Mouse (Mus musculus) limb, embryonic 14.5 days (tissue): ENCODE results near the gene Ugt2b34. TPM values are rescaled to one million over a fixed set of nuclear protein-coding genes. Genes with fewer than 3 reads are reported as not detected.

ENCODE experiments used
- ATAC-seq: fragments of 200-750 bp; cut with Nextera tagmentation; 2 replicates; pipeline ENCODE4 v1.8.0; 2017; ENCODE audit warnings: low read depth, moderate number of reproducible peaks, moderate TSS enrichment; ENCODE audit not compliant: low FRiP score
- DNase-seq: peaks from one replicate; pipeline ENCODE4 v3.0.0-alpha.2; 2015; ENCODE audit warnings: low spot score
- H3K27ac ChIP-seq: fragments of 300-500 bp; sonication (generic); replicated peaks from 2 replicates; pipeline ENCODE4 v1.5.1; 2014; ENCODE audit warnings: low read depth, mild to moderate bottlenecking, low read length, moderate library complexity, mixed read lengths
- H3K27me3 ChIP-seq: fragments of 300-500 bp; sonication (generic); 2 replicates; pipeline ENCODE4 v1.6.1; 2014; ENCODE audit warnings: low read length, mixed read lengths; ENCODE audit not compliant: control insufficient read depth, insufficient read depth
- H3K36me3 ChIP-seq: fragments of 300-500 bp; sonication (generic); 2 replicates; pipeline ENCODE4 v1.6.1; 2014; ENCODE audit warnings: mild to moderate bottlenecking, low read length, moderate library complexity, mixed read lengths; ENCODE audit not compliant: control insufficient read depth, insufficient read depth
- H3K4me1 ChIP-seq: fragments of 300-500 bp; sonication (generic); 2 replicates; pipeline ENCODE4 v1.6.1; 2014; ENCODE audit warnings: antibody characterized with exemption, low read length, mixed read lengths; ENCODE audit not compliant: control insufficient read depth, insufficient read depth
- H3K4me2 ChIP-seq: fragments of 300-500 bp; sonication (generic); replicated peaks from 2 replicates; pipeline ENCODE4 v1.6.1; 2014; ENCODE audit warnings: low read depth, mild to moderate bottlenecking, low read length, moderate library complexity; ENCODE audit not compliant: severe bottlenecking
- H3K4me3 ChIP-seq: fragments of 300-500 bp; sonication (generic); replicated peaks from 2 replicates; pipeline ENCODE4 v1.5.1; 2014; ENCODE audit warnings: low read length
- H3K9ac ChIP-seq: fragments of 300-500 bp; sonication (generic); 2 replicates; pipeline ENCODE4 v1.6.1; 2014; ENCODE audit warnings: mild to moderate bottlenecking, low read depth, low read length, moderate library complexity; ENCODE audit not compliant: severe bottlenecking
- H3K9me3 ChIP-seq: fragments of 300-500 bp; sonication (generic); 2 replicates; pipeline ENCODE4 v1.6.1; 2016; ENCODE audit warnings: low read length; ENCODE audit not compliant: control insufficient read depth
- POLR2A ChIP-seq: fragments of 200-500 bp; IDR thresholded peaks from 2 replicates; pipeline ENCODE4 v1.8.0; 2012; ENCODE audit warnings: inconsistent platforms, mild to moderate bottlenecking, moderate library complexity, borderline replicate concordance; ENCODE audit not compliant: insufficient read depth, insufficient read length; ENCODE audit errors: extremely low read depth
- WGBS: fragments of 180-500 bp; shearing (Covaris S2); extraction: QIAGEN DNeasy Blood & Tissue Kit; methylation state at CpG from one replicate; pipeline ENCODE4 v1.1.7; 2014; 5-methylcytosine and 5-hydroxymethylcytosine counted together
- polyA plus RNA-seq, 2 experiments: library from polyadenylated mRNA; depleted of rRNA in 1 of 2; stranded (reverse) in 1 of 2; unstranded in 1 of 2; fragments of >200 nt; fragmentation: Nextera tagmentation in 1 of 2; extraction: Ambion mirVana in 1 of 2; gene quantifications; 2 replicates each; pipeline versions ENCODE4 v1.2.1 to v1.2.3; 2012 to 2014

Gene Ugt2b34
- polyA plus RNA-seq, 2 experiments, result 0.05 TPM; not detected in 1

DNA sequence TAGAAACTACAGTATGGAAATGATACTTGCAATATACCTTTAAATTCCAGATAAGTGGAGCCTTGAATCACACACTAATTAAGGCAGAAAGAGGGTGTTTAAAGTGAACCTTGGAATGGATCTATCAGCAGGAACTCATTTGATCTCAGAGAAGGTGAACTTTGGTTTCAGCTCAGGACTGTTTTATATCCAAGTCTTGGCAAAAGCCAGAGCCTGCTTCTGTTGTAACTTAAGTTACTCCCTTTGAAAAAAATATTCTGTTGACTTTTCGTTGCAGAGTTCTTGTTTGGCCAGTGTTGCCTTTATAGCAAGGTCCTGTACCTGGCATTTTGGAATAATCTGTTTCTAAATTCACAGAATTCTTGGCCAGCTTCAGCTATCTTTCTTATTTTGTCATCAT lies 4.0 kb upstream of the Ugt2b34 start:
- Histone ChIP-seq H3K4me2 (no peak overlapping the region), H3K9ac (no peak overlapping the region), H3K27me3 (no peaks in the 10 kb centered on the region), H3K4me3 (no peak overlapping the region), H3K9me3 (no peaks in the 10 kb centered on the region), H3K36me3 (no peaks in the 10 kb centered on the region), H3K4me1 (no peaks in the 10 kb centered on the region), H3K27ac (no peak overlapping the region)
- no peak for TF ChIP-seq POLR2A
- no peak for ATAC-seq
- no peak for DNase-seq
- 41% methylated on average over 1 of the region's 1 CpGs for WGBS

DNA sequence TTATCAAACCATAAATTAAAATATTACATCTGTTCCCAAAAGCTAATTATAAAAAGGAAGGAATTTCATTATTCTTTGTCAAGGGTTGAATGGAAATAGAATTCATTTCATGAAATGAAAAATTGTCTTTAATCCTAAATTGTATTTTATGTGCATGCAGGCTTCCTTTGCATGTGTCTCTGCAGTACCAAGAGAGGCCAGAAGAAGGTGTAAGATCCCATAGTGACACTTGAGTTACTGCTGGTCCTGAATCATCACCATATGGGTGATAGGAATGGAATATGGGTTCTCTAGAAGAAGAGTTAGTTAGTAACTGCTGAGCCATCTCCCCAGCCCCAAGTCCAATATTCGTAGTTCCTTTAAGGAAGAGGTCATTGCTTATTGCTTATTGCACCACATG lies 16.8 kb downstream of the Ugt2b34 start:
- Histone ChIP-seq H3K4me3 (no peak overlapping the region), H3K4me2 (no peak overlapping the region), H3K9me3 (0 out of 2 replicates have a peak, but pooled peaks cover 3% of the 10 kb centered on the region), H3K27ac (no peak overlapping the region), H3K4me1 (no peaks in the 10 kb centered on the region), H3K9ac (no peak overlapping the region), H3K36me3 (no peaks in the 10 kb centered on the region), H3K27me3 (no peaks in the 10 kb centered on the region)
- TF ChIP-seq POLR2A, result no peak
- DNase-seq (no peak), ATAC-seq (no peak)
- WGBS, result 79% methylated on average over 1 of the region's 1 CpGs

DNA sequence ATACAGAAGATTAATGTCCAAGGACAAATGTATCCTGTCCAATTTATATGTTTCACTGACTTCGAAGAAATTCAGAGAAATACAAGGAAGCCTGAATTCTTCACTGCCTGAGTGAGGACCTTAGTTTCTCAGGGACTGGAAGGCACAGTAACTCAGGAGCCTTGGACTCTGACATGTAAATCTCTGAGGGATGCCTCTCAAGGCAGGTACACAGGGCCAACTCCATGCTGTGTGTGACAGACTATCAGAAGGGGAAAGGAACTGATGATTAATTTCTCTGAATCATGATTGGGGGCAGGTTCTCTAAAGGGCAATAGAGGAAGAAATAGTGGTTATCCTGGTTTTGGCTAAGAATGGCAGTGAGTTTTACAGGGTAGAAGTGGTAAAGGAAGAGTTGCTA lies 18.3 kb downstream of the Ugt2b34 start:
- Histone ChIP-seq H3K9me3 (no peaks in the 10 kb centered on the region), H3K27ac (no peak overlapping the region), H3K4me3 (no peak overlapping the region), H3K4me2 (no peak overlapping the region), H3K36me3 (no peaks in the 10 kb centered on the region), H3K27me3 (no peaks in the 10 kb centered on the region), H3K4me1 (no peaks in the 10 kb centered on the region), H3K9ac (no peak overlapping the region)
- TF ChIP-seq POLR2A, result no peak
- ATAC-seq (no peak), DNase-seq (no peak)
- WGBS, result 77% methylated on average over 1 of the region's 1 CpGs

DNA sequence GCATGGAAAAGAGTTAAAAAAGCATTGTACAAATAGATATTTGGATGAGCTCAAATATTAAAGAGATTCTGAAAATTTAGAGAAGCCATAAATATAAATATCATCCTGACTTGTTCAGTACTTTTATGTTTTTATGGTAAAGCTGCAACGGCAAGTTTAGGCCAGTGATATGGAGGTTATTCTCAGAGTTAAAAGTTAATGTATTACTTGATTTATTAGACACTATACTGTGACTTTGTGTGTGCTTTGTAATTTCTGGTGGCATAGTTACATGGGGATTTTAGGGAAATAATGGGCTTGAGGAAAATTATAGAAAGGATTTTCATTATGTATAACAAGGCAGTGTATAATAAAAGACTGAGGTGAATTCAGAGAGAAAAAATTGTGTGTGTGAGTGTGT lies 19.7 kb downstream of the Ugt2b34 start:
- H3K4me2 ChIP-seq, result no peak overlapping the region
- no peaks in the 10 kb centered on the region for H3K9me3 ChIP-seq
- no peak overlapping the region for H3K9ac ChIP-seq
- WGBS, result 79% methylated on average over 1 of the region's 1 CpGs
- TF ChIP-seq POLR2A, result no peak
- H3K4me1 ChIP-seq, result no peaks in the 10 kb centered on the region
- no peak for DNase-seq
- no peaks in the 10 kb centered on the region for H3K36me3 ChIP-seq
- no peak overlapping the region for H3K27ac ChIP-seq
- ATAC-seq, result no peak
- H3K4me3 ChIP-seq, result no peak overlapping the region
- no peaks in the 10 kb centered on the region for H3K27me3 ChIP-seq

DNA sequence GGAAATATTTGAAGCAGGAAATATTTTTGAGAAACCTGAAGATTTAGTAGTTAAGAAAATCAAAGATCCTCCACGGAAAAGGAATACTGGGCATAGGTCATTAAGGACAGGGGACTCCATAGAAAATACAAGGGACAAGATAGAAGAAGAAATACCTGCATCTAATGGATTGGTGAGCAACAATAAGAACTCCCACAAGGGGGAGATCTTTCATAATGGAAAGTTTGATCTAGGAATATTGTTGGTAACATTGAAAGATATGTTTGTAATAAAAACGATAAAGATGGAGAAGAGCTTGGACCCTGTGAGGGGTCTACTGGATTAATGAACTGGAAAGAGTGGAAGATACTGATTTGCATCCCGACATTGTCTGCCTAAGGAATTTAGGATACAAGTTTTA lies 20.1 kb downstream of the Ugt2b34 start:
- H3K4me2 ChIP-seq, result no peak overlapping the region
- no peak for ATAC-seq
- H3K36me3 ChIP-seq, result no peaks in the 10 kb centered on the region
- H3K4me1 ChIP-seq, result no peaks in the 10 kb centered on the region
- 48% methylated on average over 3 of the region's 3 CpGs for WGBS
- no peak overlapping the region for H3K27ac ChIP-seq
- H3K27me3 ChIP-seq, result no peaks in the 10 kb centered on the region
- peak; percentile 34 for DNase-seq
- H3K4me3 ChIP-seq, result no peak overlapping the region
- H3K9me3 ChIP-seq, result no peaks in the 10 kb centered on the region
- no peak overlapping the region for H3K9ac ChIP-seq
- TF ChIP-seq POLR2A, result no peak

DNA sequence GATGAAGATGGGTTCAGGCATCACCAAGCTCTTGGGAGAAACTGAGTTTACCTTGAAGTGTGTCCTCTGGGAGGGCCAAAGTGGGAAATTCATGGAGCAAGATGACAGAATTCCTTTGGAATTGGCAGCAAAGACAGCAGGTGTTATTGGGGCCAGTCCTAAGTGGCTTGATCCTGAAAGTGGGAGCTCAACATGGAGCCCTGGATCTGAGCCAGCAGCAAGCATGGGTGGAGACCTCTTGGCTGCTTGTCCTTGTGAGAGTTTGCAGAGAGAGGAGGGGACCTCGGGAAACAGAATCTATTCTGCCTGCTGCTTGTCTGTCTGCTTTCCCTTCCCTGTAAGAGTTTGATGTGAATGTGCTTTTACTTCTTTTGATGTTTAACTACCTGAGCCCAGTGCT lies 34.9 kb downstream of the Ugt2b34 start:
- 38% methylated on average over 1 of the region's 1 CpGs for WGBS
- TF ChIP-seq POLR2A, result no peak
- no peak overlapping the region for H3K27ac ChIP-seq
- DNase-seq, result no peak
- H3K27me3 ChIP-seq, result no peaks in the 10 kb centered on the region
- no peaks in the 10 kb centered on the region for H3K9me3 ChIP-seq
- ATAC-seq, result no peak
- H3K4me3 ChIP-seq, result no peak overlapping the region
- H3K9ac ChIP-seq, result no peak overlapping the region
- no peaks in the 10 kb centered on the region for H3K36me3 ChIP-seq
- no peaks in the 10 kb centered on the region for H3K4me1 ChIP-seq
- H3K4me2 ChIP-seq, result no peak overlapping the region
